Mouse (Mus musculus): ENCODE measurements at regions not wholly inside any gene's neighbourhood (a gene's known extent, or its start where the extent isn't known, plus 50 kb on each side); places are given as distances from the start of the nearest gene placed in this dataset.

- peak; percentile 65; the same call in 1 of the 2 replicates for ATAC-seq (ENCODE audit: low read depth)
Observed at GRCm38 (mm10) chr6:35380721-35381466, 55.0 kb upstream of the Fam180a start.

GRCm38 (mm10) chr6:35379890-35380289 lies 53.9 kb upstream of the Fam180a start:
- H3K27me3 ChIP-seq (ENCODE audit: control insufficient read depth, insufficient read depth, low read depth, low read length): no peaks in the 10 kb centered on the region
- no peak overlapping the region; the same call in 1 of the 2 replicates for H3K9ac ChIP-seq (ENCODE audit: low read length)
- H3K27ac ChIP-seq (ENCODE audit: low read length): no peak overlapping the region
- no peaks in the 10 kb centered on the region for H3K36me3 ChIP-seq (ENCODE audit: control insufficient read depth, insufficient read depth, low read length)
- 12% methylated on average over 8 of the region's 8 CpGs for WGBS
- ATAC-seq (ENCODE audit: low read depth): 0 out of 2 replicates have a peak, but pooled peaks have one; percentile 32
- peak overlapping the region; percentile 26 for H3K4me3 ChIP-seq (ENCODE audit: low read length)
- H3K9me3 ChIP-seq (ENCODE audit: control insufficient read depth, low read length): no peaks in the 10 kb centered on the region
- peaks cover 5% of the 10 kb centered on the region for H3K4me1 ChIP-seq (replicated peaks; ENCODE audit: control insufficient read depth, insufficient read depth, low read length)
- H3K4me2 ChIP-seq (ENCODE audit: low read depth, low read length): peak overlapping the region; percentile 32

More at GRCm38 (mm10) chr6:35380721-35381466, 55.0 kb upstream of the Fam180a start:
- Histone ChIP-seq H3K36me3 (ENCODE audit: control insufficient read depth, insufficient read depth, low read length) (no peaks in the 10 kb centered on the region), H3K4me2 (ENCODE audit: low read depth, low read length) (peak overlapping the region; percentile 55), H3K4me3 (ENCODE audit: low read length) (peak overlapping the region; percentile 37), H3K27me3 (ENCODE audit: control insufficient read depth, insufficient read depth, low read depth, low read length) (no peaks in the 10 kb centered on the region), H3K4me1 (replicated peaks; ENCODE audit: control insufficient read depth, insufficient read depth, low read length) (peaks cover 5% of the 10 kb centered on the region), H3K9me3 (ENCODE audit: control insufficient read depth, low read length) (no peaks in the 10 kb centered on the region), H3K27ac (ENCODE audit: low read length) (no peak overlapping the region), H3K9ac (ENCODE audit: low read length) (peak overlapping the region; percentile 43; the same call in 1 of the 2 replicates)
- 23% methylated on average over 11 of the region's 11 CpGs for WGBS

- H3K9ac ChIP-seq (ENCODE audit: low read length): no peak overlapping the region
- no peak overlapping the region for H3K4me3 ChIP-seq (ENCODE audit: low read length)
- no peak overlapping the region for H3K4me2 ChIP-seq (ENCODE audit: low read depth, low read length)
- no peaks in the 10 kb centered on the region for H3K9me3 ChIP-seq (ENCODE audit: control insufficient read depth, low read length)
- H3K27me3 ChIP-seq (ENCODE audit: control insufficient read depth, insufficient read depth, low read depth, low read length): no peaks in the 10 kb centered on the region
- H3K4me1 ChIP-seq (replicated peaks; ENCODE audit: control insufficient read depth, insufficient read depth, low read length): peaks cover 5% of the 10 kb centered on the region
- peak; percentile 44; the same call in 1 of the 2 replicates for ATAC-seq (ENCODE audit: low read depth)
- H3K36me3 ChIP-seq (ENCODE audit: control insufficient read depth, insufficient read depth, low read length): no peaks in the 10 kb centered on the region
- 68% methylated on average over 6 of the region's 6 CpGs for WGBS
- no peak overlapping the region for H3K27ac ChIP-seq (ENCODE audit: low read length)
Observed at GRCm38 (mm10) chr6:35378851-35379250, 52.9 kb upstream of the Fam180a start.

- no peak overlapping the region for H3K9ac ChIP-seq (ENCODE audit: low read length)
- no peak for ATAC-seq (ENCODE audit: low read depth)
- H3K36me3 ChIP-seq (ENCODE audit: control insufficient read depth, insufficient read depth, low read length): no peaks in the 10 kb centered on the region
- H3K27me3 ChIP-seq (ENCODE audit: control insufficient read depth, insufficient read depth, low read depth, low read length): no peaks in the 10 kb centered on the region
- H3K9me3 ChIP-seq (ENCODE audit: control insufficient read depth, low read length): no peaks in the 10 kb centered on the region
- H3K4me1 ChIP-seq (replicated peaks; ENCODE audit: control insufficient read depth, insufficient read depth, low read length): peaks cover 5% of the 10 kb centered on the region
- no peak overlapping the region for H3K4me3 ChIP-seq (ENCODE audit: low read length)
- H3K27ac ChIP-seq (ENCODE audit: low read length): no peak overlapping the region
- 85% methylated on average over 3 of the region's 3 CpGs for WGBS
- H3K4me2 ChIP-seq (ENCODE audit: low read depth, low read length): no peak overlapping the region
Observed at GRCm38 (mm10) chr6:35377535-35377934, 51.6 kb upstream of the Fam180a start.

- no peak for ATAC-seq (ENCODE audit: low read depth)
- 74% methylated on average over 9 of the region's 9 CpGs for WGBS
- H3K4me2 ChIP-seq (ENCODE audit: low read depth, low read length): no peak overlapping the region
- no peak overlapping the region for H3K4me3 ChIP-seq (ENCODE audit: low read length)
- H3K27me3 ChIP-seq (ENCODE audit: control insufficient read depth, insufficient read depth, low read depth, low read length): no peaks in the 10 kb centered on the region
- peaks cover 5% of the 10 kb centered on the region for H3K4me1 ChIP-seq (replicated peaks; ENCODE audit: control insufficient read depth, insufficient read depth, low read length)
- no peak overlapping the region for H3K27ac ChIP-seq (ENCODE audit: low read length)
- no peak overlapping the region for H3K9ac ChIP-seq (ENCODE audit: low read length)
- no peaks in the 10 kb centered on the region for H3K36me3 ChIP-seq (ENCODE audit: control insufficient read depth, insufficient read depth, low read length)
- no peaks in the 10 kb centered on the region for H3K9me3 ChIP-seq (ENCODE audit: control insufficient read depth, low read length)
Observed at GRCm38 (mm10) chr6:35376526-35376925, 50.6 kb upstream of the Fam180a start.
